10 mouse cellular contexts compared by ENCODE assay signal in genomic region chr11:119042466-119043272, GRCm38 (mm10). TPM values are rescaled to one million over a fixed set of nuclear protein-coding genes. Genes with fewer than 3 reads are reported as not detected.
DNase-seq lines count a peak whose midpoint lies in the region; ATAC-seq and TF ChIP-seq lines count a peak whose summit lies in the region.
"Had no signal": no experiment of that assay in that cellular context is flagged by ENCODE, and none has a peak within 500 bp of the region (broad histone marks: within the 10 kb centered on the region; RNA-seq: fewer than 3 reads in every experiment).

No protein-coding gene starts in this region.

- peak overlapping the region; percentile 69 for H3K4me3 ChIP-seq in heart, embryonic 13.5 days
- H3K4me3 ChIP-seq in thymus, adult 2 months (ENCODE audit: control insufficient read depth, insufficient read depth, low read length), result no peak overlapping the region
- H3K4me3 ChIP-seq in limb, embryonic 10.5 days, result peak overlapping the region; percentile 73
- H3K4me3 ChIP-seq in stomach, embryonic 15.5 days (replicated peaks), result peak overlapping the region; percentile 76

- TF ChIP-seq CTCF in thymus, adult 2 months (IDR thresholded peaks at IDR 0.05; ENCODE audit: borderline replicate concordance, control insufficient read depth, extremely low read depth, insufficient read depth, low read length, poor library complexity), result no peak

- WGBS in heart, embryonic 13.5 days, result under 1% methylated on average over 52 of the region's 52 CpGs
- WGBS in thymus, adult 2 months, result 4% methylated on average over 52 of the region's 52 CpGs
- under 1% methylated on average over 52 of the region's 52 CpGs for WGBS in limb, embryonic 10.5 days
- 2% methylated on average over 52 of the region's 52 CpGs for WGBS in stomach, embryonic 15.5 days

- DNase-seq in heart, adult 9 months (ENCODE audit: low spot score in 2 of 2), result no peak
- no peak for DNase-seq in thymus, adult 2 months
- DNase-seq in thymus, postnatal 25 days, result no peak
- peak; percentile 85 for DNase-seq in limb, embryonic 10.5 days (ENCODE audit: low spot score)
- DNase-seq in left cerebral cortex, postnatal 25 days (ENCODE audit: low spot score in 2 of 2), result no peak
- DNase-seq in cerebellum, postnatal 36 days, result no peak
- DNase-seq: left cerebral cortex, postnatal 4 days had no signal

- H3K4me1 ChIP-seq in heart, embryonic 13.5 days, result peaks cover 66% of the 10 kb centered on the region
- peaks cover 37% of the 10 kb centered on the region for H3K4me1 ChIP-seq in thymus, adult 2 months (replicated peaks; ENCODE audit: control insufficient read depth, insufficient read depth, low read length)
- H3K4me1 ChIP-seq in limb, embryonic 10.5 days, result peaks cover 95% of the 10 kb centered on the region
- peaks cover 67% of the 10 kb centered on the region for H3K4me1 ChIP-seq in stomach, embryonic 15.5 days

- no peak overlapping the region for H3K27ac ChIP-seq in heart, embryonic 13.5 days (replicated peaks)
- H3K27ac ChIP-seq in thymus, adult 2 months (ENCODE audit: control insufficient read depth, insufficient read depth, low read length), result no peak overlapping the region
- H3K27ac ChIP-seq in limb, embryonic 10.5 days, result peak overlapping the region; percentile 92
- no peak overlapping the region for H3K27ac ChIP-seq in stomach, embryonic 15.5 days

- H3K9ac ChIP-seq in heart, embryonic 13.5 days, result 0 out of 2 replicates have a peak overlapping the region, but pooled peaks have one; percentile 47
- 0 out of 2 replicates have a peak overlapping the region, but pooled peaks have one; percentile 6 for H3K9ac ChIP-seq in stomach, embryonic 15.5 days

- peaks cover 84% of the 10 kb centered on the region for H3K27me3 ChIP-seq in heart, embryonic 13.5 days (replicated peaks)
- peaks cover 47% of the 10 kb centered on the region for H3K27me3 ChIP-seq in thymus, adult 2 months (ENCODE audit: control insufficient read depth, insufficient read depth, low read length)
- peaks cover 88% of the 10 kb centered on the region for H3K27me3 ChIP-seq in limb, embryonic 10.5 days (ENCODE audit: low read depth, poor library complexity, severe bottlenecking)
- peaks cover 76% of the 10 kb centered on the region for H3K27me3 ChIP-seq in stomach, embryonic 15.5 days (replicated peaks)

- no peaks in the 10 kb centered on the region for H3K9me3 ChIP-seq in heart, embryonic 13.5 days
- H3K9me3 ChIP-seq in limb, embryonic 10.5 days (replicated peaks), result no peaks in the 10 kb centered on the region
- H3K9me3 ChIP-seq in stomach, embryonic 15.5 days, result no peaks in the 10 kb centered on the region

- H3K36me3 ChIP-seq in heart, embryonic 13.5 days, result peaks cover 12% of the 10 kb centered on the region
- peaks cover 7% of the 10 kb centered on the region for H3K36me3 ChIP-seq in thymus, adult 2 months (ENCODE audit: control insufficient read depth, insufficient read depth, low read length)
- H3K36me3 ChIP-seq in limb, embryonic 10.5 days, result peaks cover 11% of the 10 kb centered on the region
- H3K36me3 ChIP-seq in stomach, embryonic 15.5 days, result peaks cover 8% of the 10 kb centered on the region; the same call in 1 of the 2 replicates

- H3K4me2 ChIP-seq in heart, embryonic 13.5 days, result peak overlapping the region; percentile 98
- peak overlapping the region; percentile 37 for H3K4me2 ChIP-seq in stomach, embryonic 15.5 days

- 0 out of 2 replicates have a peak, but pooled peaks have one; percentile 23 for TF ChIP-seq POLR2A in thymus, adult 2 months (IDR thresholded peaks at IDR 0.05; ENCODE audit: control insufficient read depth, extremely low read depth, insufficient read depth, low read length, poor library complexity)

- intact Hi-C loops in left cerebral cortex, postnatal 25 days (cut with DNase I), result no loop called here

- no peak for ATAC-seq in heart, embryonic 13.5 days (ENCODE audit: extremely low read depth, insufficient number of reproducible peaks, low FRiP score, low TSS enrichment)
- ATAC-seq in stomach, embryonic 15.5 days (ENCODE audit: insufficient read depth, low FRiP score, low read depth), result no peak

RNA-seq across cellular contexts. Expression of gene Cbx8, which starts 1.9 kb away (rescaled TPM):
- polyA plus RNA-seq in heart, embryonic 13.5 days (2015; fragmentation: Nextera tagmentation; extraction: Ambion mirVana), result 6.1 and 7.0 TPM in 2 replicates
- polyA plus RNA-seq in thymus, adult 2 months (2012; rRNA removed), result 8.1 and 8.2 TPM in 2 replicates
- 12.2 and 15.1 TPM in 2 replicates for polyA plus RNA-seq in limb, embryonic 10.5 days (2016; fragmentation: Nextera tagmentation; extraction: Ambion mirVana)
- 6.9 and 7.2 TPM in 2 replicates for polyA plus RNA-seq in stomach, embryonic 15.5 days (2015; fragmentation: Nextera tagmentation; extraction: Ambion mirVana)
- total RNA-seq in left cerebral cortex, postnatal 25 days (2021), result 10 to 100 TPM; 12.9 to 17.7 TPM

RNA-seq across cellular contexts. Expression of gene Cbx2, which starts 19.9 kb away (rescaled TPM):
- 17.6 and 18.9 TPM in 2 replicates for polyA plus RNA-seq in heart, embryonic 13.5 days (2015; fragmentation: Nextera tagmentation; extraction: Ambion mirVana)
- polyA plus RNA-seq in thymus, adult 2 months (2012; rRNA removed), result 20.6 and 22.5 TPM in 2 replicates
- 151 and 170 TPM in 2 replicates for polyA plus RNA-seq in limb, embryonic 10.5 days (2016; fragmentation: Nextera tagmentation; extraction: Ambion mirVana)
- polyA plus RNA-seq in stomach, embryonic 15.5 days (2015; fragmentation: Nextera tagmentation; extraction: Ambion mirVana), result 21.3 and 24.8 TPM in 2 replicates
- total RNA-seq in left cerebral cortex, postnatal 25 days (2021), result 1 to 10 TPM; 2.6 to 3.0 TPM

RNA-seq across cellular contexts. Expression of gene Cbx4, which starts 43.4 kb away (rescaled TPM):
- 8.0 and 9.5 TPM in 2 replicates for polyA plus RNA-seq in heart, embryonic 13.5 days (2015; fragmentation: Nextera tagmentation; extraction: Ambion mirVana)
- 54.7 and 56.8 TPM in 2 replicates for polyA plus RNA-seq in thymus, adult 2 months (2012; rRNA removed)
- polyA plus RNA-seq in limb, embryonic 10.5 days (2016; fragmentation: Nextera tagmentation; extraction: Ambion mirVana), result 4.3 and 7.1 TPM in 2 replicates
- polyA plus RNA-seq in stomach, embryonic 15.5 days (2015; fragmentation: Nextera tagmentation; extraction: Ambion mirVana), result 10.2 and 10.3 TPM in 2 replicates
- 10 to 100 TPM; 59.5 to 66.2 TPM for total RNA-seq in left cerebral cortex, postnatal 25 days (2021)

RNA-seq across cellular contexts. Expression of gene Enpp7, which starts 54.7 kb away (rescaled TPM):
- not detected in 2 replicates for polyA plus RNA-seq in heart, embryonic 13.5 days (2015; fragmentation: Nextera tagmentation; extraction: Ambion mirVana)
- 0.11 and 0.17 TPM in 2 replicates for polyA plus RNA-seq in thymus, adult 2 months (2012; rRNA removed)
- not detected in 2 replicates for polyA plus RNA-seq in limb, embryonic 10.5 days (2016; fragmentation: Nextera tagmentation; extraction: Ambion mirVana)
- not detected in 2 replicates for polyA plus RNA-seq in stomach, embryonic 15.5 days (2015; fragmentation: Nextera tagmentation; extraction: Ambion mirVana)
- not detected for total RNA-seq in left cerebral cortex, postnatal 25 days (2021)
- total RNA-seq: left cerebral cortex, postnatal 4 days had no signal
- polyA plus RNA-seq: cortical plate, adult 2 months had no signal
